Mouse (Mus musculus): ENCODE results near the gene Msi1.
A peak's percentile ranks its signal among the peaks of the same experiment; 100 is the strongest.

Gene Msi1

GRCm38 (mm10) chr5:115429359-115430186 lies at the start of gene Msi1:
Msi1 (plus strand) TSS chr5:115429599.
- DNase-seq (ENCODE audit: inconsistent age in 2 of 2, low spot score in 1 of 2), result peak; percentile 49 to 73

- DNase-seq (ENCODE audit: inconsistent age in 2 of 2, low spot score in 1 of 2), result no peak
Measured at GRCm38 (mm10) chr5:115391935-115392334, 37.5 kb upstream of the Msi1 start.

DNA sequence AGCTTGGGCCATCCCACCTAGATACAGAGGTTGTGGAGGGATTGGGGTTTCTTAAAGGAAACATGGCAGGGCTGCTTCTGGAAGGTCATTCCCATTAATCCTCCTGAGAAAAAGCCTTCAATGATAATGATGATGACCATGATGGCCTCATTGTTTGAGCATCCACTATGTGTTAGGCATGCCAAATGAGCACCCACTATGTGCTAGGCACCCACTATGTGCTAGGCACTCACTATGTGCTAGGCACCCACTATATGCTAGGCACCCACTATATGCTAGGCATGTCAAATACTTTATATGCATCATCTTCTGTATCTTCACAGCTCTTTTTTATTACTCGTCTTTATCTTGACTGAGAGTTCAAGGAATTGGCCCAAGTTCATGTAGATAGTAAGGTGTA lies 36.4 kb upstream of the Msi1 start:
- DNase-seq (ENCODE audit: inconsistent age in 2 of 2, low spot score in 1 of 2), result no peak

- no peak for DNase-seq (ENCODE audit: inconsistent age in 2 of 2, low spot score in 1 of 2)
Measured at GRCm38 (mm10) chr5:115394223-115394622, 35.2 kb upstream of the Msi1 start.

DNA sequence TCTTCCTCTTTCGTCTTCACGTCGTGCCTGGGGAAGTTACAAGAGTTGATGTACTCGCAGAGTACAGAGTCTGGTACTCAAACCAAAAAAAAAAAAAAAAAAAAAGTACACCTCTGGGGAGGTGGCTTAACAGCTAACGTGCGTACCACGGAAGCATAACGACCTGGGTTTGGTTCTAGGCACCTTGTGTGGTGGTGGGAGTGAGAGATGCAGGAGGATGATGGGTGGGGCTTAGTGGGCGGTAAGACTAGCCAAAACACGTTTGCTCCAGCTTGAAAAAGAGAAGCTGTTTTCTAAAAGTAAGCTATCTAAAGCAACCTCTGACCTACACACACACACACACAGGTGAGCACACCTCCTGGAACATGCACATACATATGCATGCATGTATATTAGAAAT lies 34.6 kb upstream of the Msi1 start:
- no peak for DNase-seq (ENCODE audit: inconsistent age in 2 of 2, low spot score in 1 of 2)

DNA sequence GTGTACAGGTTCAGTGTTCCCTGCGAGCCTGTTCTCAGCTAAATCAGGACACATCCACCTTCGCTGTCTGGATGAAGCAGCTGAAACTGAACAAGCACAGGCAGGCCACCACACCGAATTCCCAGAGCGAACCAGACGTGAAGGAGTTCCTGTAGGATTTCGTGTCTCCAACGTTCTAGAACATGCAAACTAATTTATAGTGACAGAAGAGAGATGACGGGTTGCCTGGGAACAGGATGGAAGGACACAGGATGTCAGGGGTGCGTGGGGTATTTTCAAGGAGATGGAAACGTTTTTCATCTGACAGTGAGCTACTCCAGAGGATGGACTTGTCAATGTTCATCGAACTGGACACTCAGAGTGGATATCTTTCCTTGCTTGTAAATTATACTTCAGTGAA lies 32.7 kb upstream of the Msi1 start:
- no peak for DNase-seq (ENCODE audit: inconsistent age in 2 of 2, low spot score in 1 of 2)

- DNase-seq (ENCODE audit: inconsistent age in 2 of 2, low spot score in 1 of 2), result peak; percentile 18 to 58
Measured at GRCm38 (mm10) chr5:115397839-115398780, 31.3 kb upstream of the Msi1 start.

GRCm38 (mm10) chr5:115402063-115402462 lies 27.3 kb upstream of the Msi1 start:
- DNase-seq (ENCODE audit: inconsistent age in 2 of 2, low spot score in 1 of 2), result no peak

DNA sequence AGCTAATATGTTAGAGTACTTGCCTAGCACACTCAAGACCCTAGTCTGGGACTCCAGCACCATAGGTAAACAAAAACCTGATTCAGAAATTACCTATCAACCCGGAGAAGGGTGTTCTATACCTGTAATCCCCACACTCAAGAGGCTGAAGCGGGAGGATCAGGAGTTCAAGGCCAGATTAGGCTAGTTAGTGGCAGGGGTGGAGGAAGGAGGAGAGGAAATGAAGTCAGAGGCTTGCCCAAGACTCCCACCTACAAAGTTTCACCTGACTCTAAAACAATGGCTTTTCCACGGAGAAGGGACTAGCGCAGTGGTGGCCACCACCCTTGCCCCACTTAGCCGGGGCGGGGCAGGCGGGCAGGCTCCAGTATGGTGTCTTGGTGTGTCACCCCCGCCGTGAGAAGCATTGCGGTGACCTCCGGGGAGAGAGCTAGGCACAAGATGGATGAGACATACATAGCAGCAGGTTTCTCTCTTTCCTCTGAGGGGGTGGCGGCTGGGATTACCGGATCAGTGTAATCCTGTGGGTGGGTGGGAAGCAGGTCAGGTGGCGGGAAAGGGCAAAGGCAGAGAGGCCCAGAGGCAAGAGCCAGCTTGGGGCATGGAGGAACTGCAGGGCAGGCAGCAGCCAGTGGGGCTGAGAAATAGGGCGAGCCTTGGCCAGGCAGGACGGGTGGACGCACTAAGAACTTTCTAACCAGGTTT lies 25.8 kb upstream of the Msi1 start:
- DNase-seq (ENCODE audit: inconsistent age in 2 of 2, low spot score in 1 of 2), result peak; percentile 21 to 39

DNA sequence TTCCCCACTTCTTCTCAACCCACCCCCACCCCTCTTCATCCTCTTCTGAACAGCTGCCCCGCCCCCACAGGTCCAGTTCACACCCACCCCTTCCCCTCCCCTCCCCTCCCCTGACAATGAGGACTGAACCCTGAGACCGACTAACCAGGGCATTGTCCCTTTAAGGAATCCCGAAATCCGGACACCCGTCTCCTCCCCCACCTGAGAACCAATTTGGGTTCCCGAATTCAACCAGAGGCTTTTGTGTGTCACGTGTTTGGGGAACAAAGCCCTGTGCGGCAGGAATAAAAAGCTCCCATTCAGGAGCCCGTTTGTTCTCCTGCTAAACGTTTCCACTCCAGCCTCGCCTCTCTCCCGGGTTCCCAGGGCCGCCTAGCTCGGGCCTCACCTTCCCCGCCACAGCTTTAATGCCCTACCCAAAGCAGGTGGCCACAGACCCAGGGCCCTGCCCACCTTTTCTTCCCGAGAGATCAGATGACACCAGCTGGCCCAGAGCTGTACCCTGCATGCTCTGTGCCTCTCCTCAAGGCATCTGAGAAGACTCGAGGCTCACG lies 25.1 kb upstream of the Msi1 start:
- peak; percentile 29 to 66 for DNase-seq (ENCODE audit: inconsistent age in 2 of 2, low spot score in 1 of 2)

- DNase-seq (ENCODE audit: inconsistent age in 2 of 2, low spot score in 1 of 2), result no peak
Measured at GRCm38 (mm10) chr5:115405205-115405604, 24.2 kb upstream of the Msi1 start.

GRCm38 (mm10) chr5:115408110-115408509 lies 21.3 kb upstream of the Msi1 start:
- peak in 1 of 2 experiments; percentile 44 for DNase-seq (ENCODE audit: inconsistent age in 2 of 2, low spot score in 1 of 2)

GRCm38 (mm10) chr5:115415111-115416085 lies 14.0 kb upstream of the Msi1 start:
- DNase-seq (ENCODE audit: inconsistent age in 2 of 2, low spot score in 1 of 2), result peak; percentile 48 to 75

DNA sequence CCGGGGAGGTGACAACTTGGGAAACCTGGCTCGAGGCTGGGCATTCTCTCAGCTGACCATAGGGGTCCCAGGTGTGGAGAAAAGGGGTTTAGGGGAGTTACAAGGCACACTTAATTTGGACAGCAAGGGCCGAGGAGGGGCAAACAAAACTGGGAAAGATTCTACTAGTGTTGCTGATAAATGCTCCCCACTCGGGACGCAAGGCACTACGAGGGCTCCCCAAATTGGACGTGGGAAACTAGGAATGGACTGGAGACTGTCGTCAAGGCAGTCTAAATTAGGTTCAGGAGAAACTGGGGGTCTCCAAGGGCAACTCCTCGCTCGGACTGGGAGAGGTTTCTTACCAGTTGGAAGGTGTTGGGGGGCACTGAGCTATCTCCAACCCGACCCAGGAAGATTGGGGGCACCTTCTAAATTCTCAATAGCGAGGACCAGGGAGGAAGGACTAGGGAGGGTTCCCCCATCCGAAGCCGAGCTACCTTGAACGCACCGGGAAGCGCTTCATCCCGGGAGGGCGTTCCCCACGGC lies 504 bp upstream of the Msi1 start:
- no peak for DNase-seq (ENCODE audit: inconsistent age in 2 of 2, low spot score in 1 of 2)

- peak; percentile 41 to 78 for DNase-seq (ENCODE audit: inconsistent age in 2 of 2, low spot score in 1 of 2)
Measured at GRCm38 (mm10) chr5:115430187-115430960, 975 bp downstream of the Msi1 start.

GRCm38 (mm10) chr5:115431061-115431897 lies 1.9 kb downstream of the Msi1 start:
- DNase-seq (ENCODE audit: inconsistent age in 2 of 2, low spot score in 1 of 2), result peak; percentile 35 to 55

DNA sequence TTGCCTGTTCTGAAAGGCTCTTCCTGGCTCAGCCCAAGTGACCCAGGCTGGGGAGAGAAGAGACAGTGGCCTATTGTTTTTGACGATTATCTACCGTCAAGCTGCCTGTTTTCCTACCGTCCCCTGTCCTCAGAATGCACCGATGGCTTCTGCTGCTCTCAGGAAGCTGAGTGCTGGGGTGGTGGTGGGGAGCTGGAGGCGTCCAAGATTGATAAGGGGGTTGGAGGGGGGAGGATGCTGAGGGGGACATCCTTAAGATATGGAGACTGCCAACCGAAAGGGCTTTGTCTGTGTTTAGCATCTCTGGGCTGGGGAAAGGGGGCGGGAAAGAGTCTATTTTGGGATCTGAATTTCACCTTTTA lies 2.5 kb downstream of the Msi1 start:
- DNase-seq (ENCODE audit: inconsistent age in 2 of 2, low spot score in 1 of 2), result no peak

GRCm38 (mm10) chr5:115432395-115432794 lies 3.0 kb downstream of the Msi1 start:
- no peak for DNase-seq (ENCODE audit: inconsistent age in 2 of 2, low spot score in 1 of 2)

All from adrenal gland, adult (tissue).